Mouse (Mus musculus) cerebellum, adult 9-10 months (tissue): ENCODE data around the gene Trip13.

ENCODE experiments used
- DNase-seq: peaks from one replicate; pipeline ENCODE4 v3.0.0; 2022

Gene Trip13

DNA sequence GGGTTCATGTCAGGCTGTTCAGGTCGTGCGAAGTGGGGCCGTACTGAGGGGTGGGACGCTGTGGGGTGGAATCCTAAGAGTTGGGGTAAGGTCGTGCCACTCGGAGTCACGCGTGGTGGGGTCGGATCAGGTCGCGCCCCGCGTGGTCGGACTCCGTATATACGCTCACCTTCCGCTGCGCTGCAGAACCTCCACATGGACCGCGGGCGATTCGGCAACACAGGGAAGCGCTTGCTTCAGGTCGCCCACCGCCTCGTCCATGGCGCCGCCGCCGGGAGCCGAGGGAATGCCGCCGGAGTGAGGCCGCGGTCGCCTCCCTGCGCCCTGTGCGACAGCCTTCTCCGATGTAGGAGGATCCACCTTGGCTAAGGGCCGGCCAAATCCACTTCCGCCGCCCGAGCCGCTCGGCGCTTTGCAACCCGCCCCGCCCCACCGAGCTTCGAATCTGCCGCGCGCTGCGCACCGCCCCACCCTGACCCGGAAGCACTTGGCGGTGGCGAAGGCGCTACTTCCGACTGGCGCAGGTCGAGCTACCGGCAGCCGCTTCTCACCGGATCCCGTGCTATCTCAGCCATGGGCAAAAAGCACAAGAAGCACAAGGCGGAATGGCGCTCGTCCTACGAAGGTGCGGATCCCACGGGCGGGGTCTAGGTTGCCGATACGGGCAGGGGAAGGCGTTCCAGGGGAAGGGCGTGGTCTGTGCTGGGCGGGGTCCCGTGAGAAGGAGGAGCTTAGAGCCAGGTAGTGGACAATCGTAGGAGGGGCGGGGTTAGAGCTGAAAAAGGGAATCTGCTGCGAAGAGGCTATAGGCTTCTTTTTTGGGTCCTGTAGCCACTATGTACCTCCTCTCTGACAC, at the start of gene Trip13, which contains the start of gene Brd9:
Trip13 (minus strand) TSS at position 464 of the 856 bp plus-strand sequence.
Brd9 (plus strand) TSS at position 491 of the 856 bp plus-strand sequence.
- DNase-seq = peak; percentile 89

DNA sequence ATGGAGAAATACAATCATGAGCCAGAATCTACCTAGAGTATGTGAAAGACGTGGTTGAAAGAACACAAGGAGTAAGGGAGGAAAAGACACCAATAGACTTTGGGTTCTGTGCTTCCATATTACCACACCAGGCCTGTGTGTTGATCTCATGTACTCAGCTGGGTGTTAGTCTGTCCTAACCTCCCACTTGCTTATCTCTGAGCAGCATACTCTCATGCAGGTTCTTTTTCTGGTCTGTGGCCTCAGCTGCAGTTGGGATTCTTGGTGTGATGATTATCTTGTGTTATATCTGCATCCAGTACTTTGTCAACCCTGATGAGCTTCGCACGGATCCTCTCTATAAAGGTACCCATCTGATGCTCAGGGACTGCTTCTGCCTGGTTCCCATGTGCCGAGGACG, 39.4 kb upstream of the Trip13 start:
- DNase-seq = no peak

GRCm38 (mm10) chr13:73974523-73974922, 36.9 kb upstream of the Trip13 start:
- DNase-seq = no peak

GRCm38 (mm10) chr13:73970545-73971448, 33.2 kb upstream of the Trip13 start:
- DNase-seq = peak; percentile 73

DNA sequence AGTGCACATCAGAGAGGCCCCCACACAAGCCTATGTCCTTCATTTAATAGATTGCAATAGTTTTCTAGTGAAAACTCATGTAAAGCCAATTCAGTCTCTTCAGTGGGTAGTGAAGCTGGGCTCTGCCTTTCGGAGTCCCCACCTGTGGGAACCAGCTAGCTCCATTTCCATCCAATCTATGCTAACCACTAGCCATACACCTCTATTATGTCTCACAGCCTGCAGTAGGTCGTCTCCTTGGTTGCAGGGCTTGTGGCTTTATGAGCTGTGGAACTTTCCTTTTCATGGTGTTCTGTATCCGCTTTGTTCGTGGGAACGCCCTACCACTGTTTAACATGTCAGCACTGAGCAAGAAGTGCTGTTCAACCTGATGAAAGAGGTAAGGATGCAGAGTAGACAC, 26.0 kb upstream of the Trip13 start, which contains the start of gene Zdhhc11:
Zdhhc11 (plus strand) TSS at position 301 of the 400 bp plus-strand sequence.
- no peak for DNase-seq

GRCm38 (mm10) chr13:73961177-73961576, 23.6 kb upstream of the Trip13 start:
- no peak for DNase-seq

DNA sequence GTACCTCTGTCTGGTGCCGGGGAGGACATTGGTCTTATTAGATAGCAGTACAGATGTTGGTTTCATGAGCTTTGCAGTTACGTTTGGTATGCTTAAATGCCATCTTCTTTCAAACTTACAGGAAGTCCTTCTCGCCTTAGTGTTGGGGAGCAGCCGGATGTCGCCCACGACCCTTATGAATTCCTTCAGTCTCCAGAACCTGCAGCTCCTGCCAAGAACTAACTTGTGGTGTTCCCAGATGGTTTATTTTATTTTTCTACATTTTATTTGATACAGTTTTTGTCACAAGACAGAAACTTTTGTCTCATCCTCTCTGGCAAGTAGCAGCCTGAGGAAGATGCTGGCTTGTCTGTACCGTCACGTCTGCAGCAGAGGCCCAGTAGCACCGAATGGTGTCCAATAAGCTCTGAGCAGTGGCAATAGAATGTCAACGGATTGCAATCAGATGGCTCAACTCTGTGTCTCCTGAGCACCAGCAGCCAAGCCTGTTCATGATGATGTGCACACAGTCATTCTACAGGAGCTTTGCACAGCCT, 22.6 kb upstream of the Trip13 start:
- DNase-seq = no peak

DNA sequence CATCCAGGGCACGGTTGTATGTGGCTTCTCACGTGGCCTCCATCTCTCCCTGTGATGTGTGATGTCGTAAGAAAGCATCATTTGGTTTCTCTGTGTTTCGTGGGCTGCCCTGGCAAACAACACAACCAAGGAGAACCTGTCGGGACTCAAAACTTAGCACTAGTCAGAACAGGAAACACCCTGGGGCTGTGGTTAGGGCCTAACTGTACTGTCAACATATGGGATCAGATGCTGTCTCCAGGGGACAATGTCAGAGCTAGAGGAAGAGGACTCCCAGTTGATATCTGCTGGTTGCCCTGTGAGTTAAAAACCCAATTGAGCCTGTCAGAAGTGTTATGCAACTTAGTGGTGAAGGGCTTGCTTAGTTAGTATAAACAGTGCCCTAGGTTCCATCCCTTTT, 17.9 kb upstream of the Trip13 start:
- no peak for DNase-seq

GRCm38 (mm10) chr13:73954666-73955065, 17.1 kb upstream of the Trip13 start:
- no peak for DNase-seq

DNA sequence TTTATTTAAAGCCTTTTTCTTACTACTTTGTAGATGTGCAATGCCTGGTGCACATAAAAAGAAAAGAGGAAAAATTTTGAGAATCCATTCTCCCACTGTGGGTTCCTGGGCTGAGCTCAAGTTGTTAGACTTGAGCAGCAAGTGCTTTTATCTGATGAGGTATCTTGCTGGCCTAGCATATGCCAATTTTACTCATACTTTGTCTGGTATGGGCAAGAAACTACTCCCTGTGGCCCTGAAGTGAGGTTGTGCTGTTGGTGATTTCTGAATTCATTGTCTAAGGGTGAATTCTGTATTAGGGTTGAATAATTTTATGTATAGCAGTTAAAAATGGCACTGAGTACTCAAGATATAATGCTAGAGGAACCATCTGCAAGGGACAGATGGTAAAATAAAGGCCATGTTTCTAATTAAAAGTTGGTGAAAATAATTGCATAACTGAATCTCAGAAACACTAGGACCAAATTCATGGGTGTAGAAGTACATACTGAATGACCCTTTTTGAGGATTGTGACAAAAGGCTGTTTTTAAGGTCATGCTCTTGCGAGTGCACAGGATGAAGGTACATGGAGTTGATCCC, 16.1 kb upstream of the Trip13 start:
- peak; percentile 58 for DNase-seq

DNA sequence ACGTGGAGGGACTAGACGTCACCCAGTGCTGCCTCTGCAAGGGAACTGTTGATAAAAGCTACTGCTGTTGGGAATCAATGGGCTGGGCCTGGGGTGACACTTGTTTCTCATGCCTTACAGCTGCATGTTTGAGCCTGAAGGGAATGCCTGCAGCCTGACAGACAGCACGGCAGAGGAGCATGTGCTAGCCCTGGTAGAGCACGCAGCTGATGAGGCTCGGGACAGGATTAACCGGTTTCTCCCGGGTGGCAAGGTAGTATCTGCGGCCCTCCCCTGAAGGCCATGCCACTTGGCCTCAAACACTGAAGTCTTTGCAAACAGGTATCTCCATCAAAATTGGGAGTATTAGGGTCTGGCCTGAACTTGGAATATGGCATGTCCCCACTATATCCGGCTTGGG, 7.0 kb upstream of the Trip13 start:
- no peak for DNase-seq

DNA sequence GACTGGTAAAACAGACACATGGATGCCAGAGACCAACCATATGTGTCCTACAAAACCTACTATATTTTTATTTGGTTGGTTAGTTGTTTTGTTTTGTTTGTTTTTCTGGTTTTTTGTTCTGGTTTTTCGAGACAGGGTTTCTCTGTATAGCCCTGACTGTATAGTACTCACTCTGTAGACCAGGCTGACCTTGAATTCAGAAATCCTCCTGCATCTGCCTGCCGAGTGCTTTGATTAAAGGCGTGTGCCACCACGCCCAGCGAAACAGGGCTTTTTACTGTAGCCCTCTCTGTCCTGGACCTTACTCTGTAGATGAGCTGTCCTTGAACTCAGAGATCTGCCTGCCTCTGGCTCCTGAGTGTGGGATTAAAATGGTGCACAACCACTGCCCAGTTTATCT, 1.5 kb upstream of the Trip13 start:
- no peak for DNase-seq

DNA sequence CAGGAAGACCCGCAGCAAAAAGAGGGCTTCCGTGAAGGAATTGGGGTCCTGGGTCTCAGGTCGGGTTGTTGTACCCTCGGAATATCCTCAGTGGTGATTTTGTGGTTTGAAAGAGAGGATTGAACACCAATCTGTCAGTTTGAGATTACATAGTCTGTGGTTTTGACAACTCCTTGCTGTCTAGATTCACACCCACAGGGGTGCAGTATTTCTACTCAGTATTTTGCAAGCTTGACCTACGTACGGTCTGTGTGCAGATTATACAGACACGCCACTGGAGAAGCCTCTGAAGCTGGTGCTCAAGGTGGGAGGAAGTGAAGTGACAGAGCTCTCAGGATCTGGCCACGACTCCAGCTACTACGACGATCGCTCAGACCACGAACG, 585 bp upstream of the Trip13 start:
- DNase-seq = no peak

GRCm38 (mm10) chr13:73936938-73937320, 655 bp downstream of the Trip13 start:
- DNase-seq = no peak

GRCm38 (mm10) chr13:73932201-73932600, 5.4 kb downstream of the Trip13 start:
- DNase-seq = no peak

DNA sequence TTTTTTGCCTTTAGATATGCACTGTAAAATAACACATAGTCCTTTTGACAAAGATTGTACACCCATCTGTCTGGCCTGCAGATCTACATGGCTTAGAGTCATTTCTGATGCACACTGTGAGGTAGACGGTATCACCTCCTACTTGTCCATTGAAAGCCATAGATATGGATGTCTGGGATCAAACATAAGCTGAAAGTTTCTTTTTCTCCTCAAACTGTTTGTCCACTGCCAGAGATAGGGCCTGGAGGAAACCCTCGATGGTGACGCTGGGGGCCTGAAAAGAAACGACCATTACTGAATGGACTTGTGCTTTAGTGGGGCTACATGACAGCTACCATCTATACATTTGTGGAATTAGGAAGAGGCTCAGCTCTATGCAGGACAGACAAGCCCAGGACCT, 24.5 kb downstream of the Trip13 start:
- no peak for DNase-seq

DNA sequence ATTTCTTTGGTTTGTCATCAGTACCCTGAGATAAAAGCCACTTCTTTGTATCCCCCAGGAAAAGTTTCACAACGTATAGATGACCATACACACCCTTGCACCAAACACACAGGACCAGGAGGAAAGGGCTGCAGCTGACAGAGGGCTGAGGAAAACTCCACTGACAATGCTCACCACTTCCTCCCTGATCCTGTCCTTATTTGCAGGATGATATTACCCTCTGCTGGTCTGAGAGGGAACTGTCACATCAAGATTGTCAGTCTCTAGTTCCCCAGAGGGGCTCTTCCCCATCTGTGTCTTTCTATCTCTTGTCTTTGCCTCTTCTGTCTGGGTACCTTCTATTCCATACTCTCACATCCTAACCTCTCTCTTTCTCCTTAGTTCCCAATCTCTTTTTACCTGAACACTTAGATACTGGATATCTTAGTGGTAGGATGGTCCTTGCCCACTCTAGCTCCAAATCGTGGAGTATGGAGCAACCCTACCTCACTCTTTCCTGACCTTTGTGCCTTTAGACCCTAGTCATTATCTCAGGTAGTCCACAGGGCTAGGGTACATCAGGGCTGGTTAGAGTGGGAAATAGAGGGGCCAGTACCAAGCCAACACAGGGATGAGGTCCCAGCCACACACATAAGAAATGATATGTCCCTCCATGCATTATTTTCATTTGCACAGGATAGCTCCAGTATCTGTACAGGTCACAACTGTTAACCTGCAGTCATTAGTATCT, 29.7 kb downstream of the Trip13 start:
- peak; percentile 7 for DNase-seq

DNA sequence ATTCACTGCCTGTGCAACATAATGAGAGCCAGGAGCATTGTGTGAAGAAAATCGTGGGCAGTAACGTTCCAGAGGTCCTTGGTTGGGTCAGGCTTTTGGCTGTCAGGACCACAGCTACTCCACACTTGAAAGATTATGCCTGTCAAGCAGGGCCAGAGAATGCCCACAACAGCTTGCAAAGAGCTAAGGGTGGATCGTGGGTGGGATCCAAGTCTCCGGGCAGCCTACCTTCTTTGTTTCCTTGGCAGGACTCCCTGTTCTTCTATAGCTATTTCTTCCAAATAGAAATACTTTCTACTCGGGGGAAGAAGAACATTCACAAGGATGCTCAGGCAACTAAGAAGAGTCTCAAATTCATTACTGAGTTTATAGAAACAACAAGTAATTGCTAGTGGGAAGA, 30.4 kb downstream of the Trip13 start:
- no peak for DNase-seq

- no peak for DNase-seq
Measured at GRCm38 (mm10) chr13:73897561-73897960, 40.0 kb downstream of the Trip13 start.

DNA sequence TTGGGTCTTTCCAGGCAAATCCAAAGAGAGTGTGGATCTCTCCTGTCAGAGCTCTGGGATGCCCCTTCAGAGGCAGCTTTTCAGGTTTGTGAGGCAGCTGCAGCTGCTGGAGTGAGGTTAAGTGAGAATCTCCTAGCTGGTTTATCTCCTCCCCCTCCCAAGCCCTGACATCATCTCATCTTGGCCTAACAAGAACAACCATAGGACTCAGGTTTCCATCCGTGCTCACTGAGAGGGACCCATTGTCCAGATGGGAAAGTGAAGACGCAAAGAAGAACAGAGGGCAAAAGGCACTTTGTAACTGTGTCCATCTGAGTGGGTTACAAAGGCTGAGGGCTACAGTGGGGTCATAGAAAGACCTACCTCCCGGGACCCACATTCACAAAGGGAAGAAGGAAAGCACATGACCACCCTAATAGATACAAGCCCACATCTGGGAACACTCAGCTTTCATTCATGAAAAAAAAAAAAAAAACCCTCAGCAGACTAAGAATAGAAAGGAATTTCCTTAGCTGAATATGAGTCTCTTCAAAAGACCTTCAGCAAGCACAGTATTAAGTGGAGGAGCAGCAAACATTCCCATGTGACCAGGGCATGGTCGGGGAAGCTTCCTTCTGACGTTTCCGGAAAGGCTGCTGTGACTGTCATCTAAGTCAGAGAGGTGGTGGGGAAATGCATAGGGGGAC, 44.9 kb downstream of the Trip13 start:
- no peak for DNase-seq

- no peak for DNase-seq
Measured at GRCm38 (mm10) chr13:73887415-73887874, 50.1 kb downstream of the Trip13 start.

- DNase-seq = no peak
Measured at GRCm38 (mm10) chr13:73886601-73887000, 51.0 kb downstream of the Trip13 start.
